Mouse (Mus musculus): ENCODE data around the gene Ntm.

DNA sequence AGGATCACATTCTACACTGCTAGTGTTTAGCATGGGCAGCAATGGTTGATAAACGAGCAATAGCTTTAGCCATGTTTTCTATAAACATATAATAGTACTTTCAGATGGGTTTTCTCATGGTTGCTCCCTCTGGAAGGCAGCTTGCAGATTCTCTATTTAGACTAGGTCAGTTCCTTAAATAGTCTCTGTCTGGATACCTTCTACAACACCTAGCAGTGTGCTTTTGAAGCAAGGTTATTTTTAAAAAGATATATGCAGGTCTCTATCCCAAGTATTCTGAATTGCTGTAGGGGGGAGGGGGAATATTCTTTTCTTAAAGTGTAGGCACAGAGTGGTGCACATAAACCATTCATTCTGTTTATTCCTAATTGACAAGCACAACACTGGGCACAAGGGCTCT, 511.7 kb downstream of the Ntm start:
- TF ChIP-seq TCF12 (IDR thresholded peaks at IDR 0.05; ENCODE audit: low read depth, low read length) (no peak), CHD2 (IDR thresholded peaks at IDR 0.05; ENCODE audit: low read length) (no peak), CTCF (IDR thresholded peaks at IDR 0.05 in 2 of 3, conservative IDR thresholded peaks at IDR 0.05 in 1 of 3; ENCODE audit: control insufficient read depth in 1 of 3, insufficient read depth in 1 of 3, low read depth in 2 of 3, low read length in 3 of 3, poor library complexity in 1 of 3, severe bottlenecking in 1 of 3) (no peak), POLR2A (IDR thresholded peaks at IDR 0.05; ENCODE audit: control insufficient read depth in 1 of 2, insufficient read depth in 1 of 2, low read depth in 1 of 2, low read length in 2 of 2, poor library complexity in 1 of 2) (no peak), POLR2AphosphoS2 (IDR thresholded peaks at IDR 0.05; ENCODE audit: low read length) (no peak), ELF1 (IDR thresholded peaks at IDR 0.05; ENCODE audit: low read depth, low read length) (no peak), USF1 (IDR thresholded peaks at IDR 0.05; ENCODE audit: low read depth, low read length) (no peak), MAX (IDR thresholded peaks at IDR 0.05; ENCODE audit: low read length) (no peak), MEF2A (IDR thresholded peaks at IDR 0.05; ENCODE audit: extremely low read depth, insufficient replicate concordance, low read depth, low read length, poor library complexity, severe bottlenecking) (no peak), GATA1 (IDR thresholded peaks at IDR 0.05; ENCODE audit: low read depth, low read length) (no peak), EP300 (IDR thresholded peaks at IDR 0.05; ENCODE audit: low read depth in 1 of 2, low read length in 2 of 2) (no peak), ZMIZ1 (IDR thresholded peaks at IDR 0.05; ENCODE audit: low read depth, low read length) (no peak), MYC (IDR thresholded peaks at IDR 0.05; ENCODE audit: low read depth, low read length) (no peak), ETS1 (IDR thresholded peaks at IDR 0.05; ENCODE audit: low read depth, low read length) (no peak)

All from MEL (cell line).